Mouse (Mus musculus) MEL (cell line): ENCODE results near the gene Pcgf3. TPM values are rescaled to one million over a fixed set of nuclear protein-coding genes. Genes with fewer than 3 reads are reported as not detected.

ENCODE experiments used
- DNase-seq: peaks from one replicate; pipeline ENCODE4 v3.0.0; 2011; ENCODE audit warnings: low read depth, low spot score
- H3K27ac ChIP-seq: 2 replicates; pipeline ENCODE4 v1.5.1; 2012; ENCODE audit warnings: low read depth, mild to moderate bottlenecking, control low read depth, low read length, moderate library complexity; ENCODE audit not compliant: control insufficient read depth
- H3K27me3 ChIP-seq, 2 experiments: fragments of 150-350 bp in 1 of 2; sonication (generic) in 1 of 2; 2 replicates each; pipeline ENCODE4 v1.6.1; 2012; ENCODE audit warnings: low read length in 2 of 2, mild to moderate bottlenecking in 2 of 2, improper control_type of control experiment in 1 of 2, moderate library complexity in 1 of 2; ENCODE audit not compliant: insufficient read depth in 2 of 2, control insufficient read depth in 1 of 2
- H3K36me3 ChIP-seq, 2 experiments: 2 replicates each; pipeline ENCODE4 v1.6.1; 2012 to 2014; ENCODE audit warnings: low read length in 2 of 2, improper control_type of control experiment in 1 of 2, inconsistent platforms in 1 of 2, mild to moderate bottlenecking in 1 of 2; ENCODE audit not compliant: insufficient read depth in 2 of 2, control insufficient read depth in 1 of 2
- H3K4me1 ChIP-seq, 2 experiments: fragments of 150-350 bp in 1 of 2; sonication (generic) in 1 of 2; 2 replicates each; pipeline ENCODE4 v1.6.1; 2012; ENCODE audit warnings: low read length in 2 of 2, improper control_type of control experiment in 1 of 2, mild to moderate bottlenecking in 1 of 2; ENCODE audit not compliant: insufficient read depth in 2 of 2, control insufficient read depth in 1 of 2
- H3K4me3 ChIP-seq, 2 experiments: fragments of 150-350 bp in 1 of 2; sonication (generic) in 1 of 2; 2 replicates each; pipeline ENCODE4 v1.5.1; 2012; ENCODE audit warnings: low read depth in 2 of 2, low read length in 2 of 2, mild to moderate bottlenecking in 2 of 2, moderate library complexity in 2 of 2, control low read depth in 1 of 2, improper control_type of control experiment in 1 of 2; ENCODE audit not compliant: control insufficient read depth in 1 of 2, insufficient read depth in 1 of 2
- H3K79me2 ChIP-seq: 2 replicates; pipeline ENCODE4 v1.6.1; 2012; ENCODE audit warnings: mild to moderate bottlenecking, low read length, moderate library complexity; ENCODE audit not compliant: control insufficient read depth, poor library complexity, insufficient read depth
- H3K9ac ChIP-seq: 2 replicates; pipeline ENCODE4 v1.6.1; 2012; ENCODE audit warnings: low read depth, mild to moderate bottlenecking, control low read depth, low read length, moderate library complexity; ENCODE audit not compliant: control insufficient read depth, poor library complexity, severe bottlenecking
- H3K9me3 ChIP-seq: fragments of 150-350 bp; sonication (generic); replicated peaks from 2 replicates; pipeline ENCODE4 v1.6.1; 2012; ENCODE audit warnings: mild to moderate bottlenecking, low read length, improper control_type of control experiment, moderate library complexity; ENCODE audit not compliant: insufficient read depth
- CHD2 ChIP-seq: IDR thresholded peaks from 2 replicates; pipeline ENCODE4 v1.6.1; 2011; ENCODE audit warnings: low read length, improper control_type of control experiment
- CTCF ChIP-seq, 3 experiments: IDR thresholded peaks in 2 of 3; conservative IDR thresholded peaks in 1 of 3; 2 replicates each; pipeline ENCODE4 v1.5.1; 2011 to 2012; ENCODE audit warnings: low read length in 3 of 3, low read depth in 2 of 3, mild to moderate bottlenecking in 2 of 3, improper control_type of control experiment in 1 of 3, inconsistent platforms in 1 of 3, mixed read lengths in 1 of 3, moderate library complexity in 1 of 3; ENCODE audit not compliant: control insufficient read depth in 1 of 3, insufficient read depth in 1 of 3, poor library complexity in 1 of 3, severe bottlenecking in 1 of 3
- E2F4 ChIP-seq: IDR thresholded peaks from 2 replicates; pipeline ENCODE4 v1.6.1; 2011; ENCODE audit warnings: low read depth, low read length, improper control_type of control experiment, borderline replicate concordance
- EP300 ChIP-seq, 2 experiments: IDR thresholded peaks; 2 replicates each; pipeline ENCODE4 v1.6.1; 2011; ENCODE audit warnings: improper control_type of control experiment in 2 of 2, low read length in 2 of 2, low read depth in 1 of 2, mild to moderate bottlenecking in 1 of 2
- HCFC1 ChIP-seq: IDR thresholded peaks from 2 replicates; pipeline ENCODE4 v1.6.1; 2012; ENCODE audit warnings: low read depth, mild to moderate bottlenecking, inconsistent platforms, low read length, improper control_type of control experiment, moderate library complexity
- JUND ChIP-seq: IDR thresholded peaks from 2 replicates; pipeline ENCODE4 v1.6.1; 2011; ENCODE audit warnings: low read depth, mild to moderate bottlenecking, improper control_type of control experiment, low read length
- MAFK ChIP-seq: IDR thresholded peaks from 2 replicates; pipeline ENCODE4 v1.6.1; 2011; ENCODE audit warnings: low read depth, mild to moderate bottlenecking, low read length, improper control_type of control experiment, borderline replicate concordance
- MAX ChIP-seq: IDR thresholded peaks from 2 replicates; pipeline ENCODE4 v1.6.1; 2011; ENCODE audit warnings: low read length, improper control_type of control experiment
- MEF2A ChIP-seq: IDR thresholded peaks from 2 replicates; pipeline ENCODE4 v1.6.1; 2014; ENCODE audit warnings: low read depth, mild to moderate bottlenecking, inconsistent platforms, low read length, improper control_type of control experiment; ENCODE audit not compliant: poor library complexity, insufficient replicate concordance, severe bottlenecking; ENCODE audit errors: extremely low read depth
- POLR2AphosphoS5 ChIP-seq: IDR thresholded peaks from 2 replicates; pipeline ENCODE4 v1.6.1; 2012; ENCODE audit warnings: low read depth, borderline replicate concordance, mild to moderate bottlenecking, inconsistent platforms, low read length, moderate library complexity, mixed read lengths
- RAD21 ChIP-seq: IDR thresholded peaks from 2 replicates; pipeline ENCODE4 v1.6.1; 2011; ENCODE audit warnings: mild to moderate bottlenecking, low read depth, low read length, improper control_type of control experiment
- SMC3 ChIP-seq: IDR thresholded peaks from 2 replicates; pipeline ENCODE4 v1.6.1; 2011; ENCODE audit warnings: low read depth, low read length, improper control_type of control experiment
- TBP ChIP-seq: IDR thresholded peaks from 2 replicates; pipeline ENCODE4 v1.8.0; 2011; ENCODE audit warnings: low read depth, low read length, improper control_type of control experiment
- USF1 ChIP-seq: IDR thresholded peaks from 2 replicates; pipeline ENCODE4 v1.6.1; 2014; ENCODE audit warnings: low read depth, mild to moderate bottlenecking, inconsistent platforms, low read length, improper control_type of control experiment, moderate library complexity
- ZNF384 ChIP-seq: IDR thresholded peaks from 2 replicates; pipeline ENCODE4 v1.6.1; 2012; ENCODE audit warnings: low read depth, mild to moderate bottlenecking, inconsistent platforms, low read length, improper control_type of control experiment
- polyA plus RNA-seq, 2 experiments: library from polyadenylated mRNA; stranded (reverse) in 1 of 2; unstranded in 1 of 2; fragments of >175 nt in 1 of 2; fragments of >200 nt in 1 of 2; gene quantifications; 2 replicates each; pipeline versions ENCODE4 v1.2.1 to v1.2.4; 2012; ENCODE audit warnings: low replicate concordance in 2 of 2, low read depth in 1 of 2; ENCODE audit not compliant: insufficient read length in 2 of 2, insufficient read depth in 1 of 2, missing spikeins in 1 of 2
- total RNA-seq: library from RNA; depleted of rRNA; stranded (reverse); fragments of 300-350 nt; gene quantifications from 2 replicates; pipeline ENCODE4 v1.2.3, GENCODE M21; 2012

The Pcgf3 gene
- total and polyA plus RNA-seq, 3 experiments = 7.3 to 26.4 TPM; not detected in 1

DNA sequence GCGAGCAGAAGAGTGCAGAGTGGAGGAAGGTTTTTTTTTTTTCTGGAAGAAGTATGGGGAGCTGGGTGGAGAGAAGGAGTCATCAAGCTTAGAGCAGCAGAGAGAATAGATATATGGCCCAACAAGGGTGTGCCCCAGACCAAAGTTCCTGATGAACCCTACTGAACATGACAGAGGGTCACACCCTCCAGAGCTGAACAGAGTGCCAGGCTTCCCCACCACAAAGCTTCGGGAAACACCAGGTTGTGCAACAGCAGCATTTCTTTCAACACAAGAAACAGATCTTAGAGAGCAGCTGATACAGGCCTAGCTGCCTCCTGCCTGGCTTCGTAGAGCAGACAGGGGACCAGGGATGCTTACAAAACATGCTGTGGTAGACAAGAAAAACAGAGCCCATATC, 14.1 kb upstream of the Pcgf3 start:
- H3K9ac ChIP-seq = no peak overlapping the region
- no peaks in the 10 kb centered on the region for H3K79me2 ChIP-seq
- H3K36me3 ChIP-seq = no peaks in the 10 kb centered on the region
- no peak overlapping the region for H3K4me3 ChIP-seq
- H3K9me3 ChIP-seq = no peaks in the 10 kb centered on the region
- no peak for DNase-seq
- TF ChIP-seq MAX (no peak), CTCF (IDR thresholded peaks at IDR 0.05 in 2 of 3, conservative IDR thresholded peaks at IDR 0.05 in 1 of 3; ENCODE audit: control insufficient read depth in 1 of 3, insufficient read depth in 1 of 3, low read depth in 2 of 3, low read length in 3 of 3, poor library complexity in 1 of 3, severe bottlenecking in 1 of 3) (no peak), USF1 (no peak), JUND (no peak)
- H3K4me1 ChIP-seq = no peaks in the 10 kb centered on the region
- H3K27ac ChIP-seq = no peak overlapping the region
- no peaks in the 10 kb centered on the region for H3K27me3 ChIP-seq

DNA sequence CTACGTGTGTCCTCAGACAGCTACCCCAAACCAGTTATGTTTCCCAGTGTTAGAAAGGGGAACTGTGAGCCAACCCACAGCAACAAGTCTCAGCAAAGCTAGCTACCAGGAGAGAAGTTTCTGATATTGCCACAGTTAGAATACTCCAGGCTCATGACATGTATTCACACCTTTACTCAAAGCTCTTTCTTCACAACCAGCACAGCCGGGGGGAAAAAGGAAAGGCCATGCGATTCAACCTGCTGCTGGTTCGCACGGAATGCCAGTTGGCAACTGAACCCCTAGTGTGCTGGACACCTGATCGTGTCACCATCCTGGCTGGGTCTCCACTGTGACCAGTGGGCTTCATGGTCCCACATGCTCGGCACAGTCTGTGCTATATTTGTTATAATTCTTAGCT, 13.2 kb upstream of the Pcgf3 start:
- Histone ChIP-seq H3K4me3 (no peak overlapping the region), H3K4me1 (no peaks in the 10 kb centered on the region), H3K36me3 (no peaks in the 10 kb centered on the region), H3K27me3 (no peaks in the 10 kb centered on the region), H3K9me3 (no peaks in the 10 kb centered on the region), H3K79me2 (no peaks in the 10 kb centered on the region), H3K27ac (no peak overlapping the region), H3K9ac (no peak overlapping the region)
- DNase-seq = peak; percentile 32
- TF ChIP-seq HCFC1 = no peak
- TF ChIP-seq E2F4 = no peak
- no peak for TF ChIP-seq ZNF384
- TF ChIP-seq USF1 = no peak
- no peak for TF ChIP-seq MAFK
- no peak for TF ChIP-seq TBP
- no peak for TF ChIP-seq POLR2AphosphoS5
- no peak for TF ChIP-seq SMC3
- no peak for TF ChIP-seq MEF2A
- TF ChIP-seq CHD2 = no peak
- TF ChIP-seq RAD21 = no peak
- TF ChIP-seq EP300 (IDR thresholded peaks at IDR 0.05; ENCODE audit: low read depth in 1 of 2, low read length in 2 of 2) = no peak
- TF ChIP-seq, all 39 proteins: peak for 0
